ENCODE assay signal across 22 mouse cellular contexts in the genomic region with DNA sequence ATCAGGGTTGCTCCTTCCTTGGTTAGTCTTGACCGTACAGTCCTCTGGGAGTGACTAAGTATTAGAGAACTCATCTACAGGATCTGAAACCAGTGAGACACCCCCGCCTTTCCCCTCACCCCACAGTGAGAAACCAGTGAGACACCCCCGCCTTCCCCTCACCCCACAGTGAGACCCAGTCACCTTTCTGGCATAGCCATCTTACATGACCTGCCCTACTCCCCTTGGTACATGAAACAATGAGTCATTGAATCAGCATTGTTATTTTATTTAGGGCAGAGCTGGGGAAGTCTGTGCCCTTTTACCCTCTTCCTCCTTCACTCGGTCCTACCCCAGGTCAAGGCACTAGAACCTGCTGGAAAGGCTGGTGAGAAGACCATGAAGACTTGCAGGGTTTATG. TPM values are rescaled to one million over a fixed set of nuclear protein-coding genes. Genes with fewer than 3 reads are reported as not detected.
A peak's percentile ranks its signal among the peaks of the same experiment; 100 is the strongest.
DNase-seq lines count a peak whose midpoint lies in the region; ATAC-seq and TF ChIP-seq lines count a peak whose summit lies in the region.
"Had no signal": no experiment of that assay in that cellular context is flagged by ENCODE, and none has a peak within 500 bp of the region (broad histone marks: within the 10 kb centered on the region; RNA-seq: fewer than 3 reads in every experiment).

No protein-coding gene starts in this region.

- peaks cover 14% of the 10 kb centered on the region for H3K4me1 ChIP-seq in liver, embryonic 13.5 days (replicated peaks)
- peaks cover 17% of the 10 kb centered on the region for H3K4me1 ChIP-seq in liver, embryonic 12.5 days
- peaks cover 0 to 13% of the 10 kb centered on the region in 2 experiments; a peak in 1 of 4 replicates for H3K4me1 ChIP-seq in CH12.LX (ENCODE audit: control insufficient read depth in 1 of 2, insufficient read depth in 2 of 2)
- peaks cover 13 to 18% of the 10 kb centered on the region in 2 experiments for H3K4me1 ChIP-seq in MEL (ENCODE audit: control insufficient read depth in 1 of 2, insufficient read depth in 2 of 2, low read length in 2 of 2)
- H3K4me1 ChIP-seq in kidney, adult 2 months (ENCODE audit: control insufficient read depth, insufficient read depth, low read length) = no peaks in the 10 kb centered on the region
- H3K4me1 ChIP-seq in hindbrain, embryonic 16.5 days (ENCODE audit: control insufficient read depth, insufficient read depth, low read depth, low read length) = no peaks in the 10 kb centered on the region
- H3K4me1 ChIP-seq: forebrain, embryonic 13.5 days; hindbrain, embryonic 12.5 days had no signal

- TF ChIP-seq CTCF in CH12.LX (conservative IDR thresholded peaks at IDR 0.05 in 1 of 2, IDR thresholded peaks at IDR 0.05 in 1 of 2; ENCODE audit: low read depth in 2 of 2, low read length in 2 of 2) (no peak), MEL (IDR thresholded peaks at IDR 0.05 in 2 of 3, conservative IDR thresholded peaks at IDR 0.05 in 1 of 3; ENCODE audit: control insufficient read depth in 1 of 3, insufficient read depth in 1 of 3, low read depth in 2 of 3, low read length in 3 of 3, poor library complexity in 1 of 3, severe bottlenecking in 1 of 3) (no peak)
- no peak for TF ChIP-seq CTCF in kidney, adult 2 months (conservative IDR thresholded peaks at IDR 0.05; ENCODE audit: insufficient read depth, insufficient read length, low read depth, low read length)

- H3K9ac ChIP-seq in liver, embryonic 13.5 days = no peak overlapping the region
- no peak overlapping the region for H3K9ac ChIP-seq in liver, embryonic 12.5 days
- H3K9ac ChIP-seq in CH12.LX (ENCODE audit: insufficient read depth, low read depth) (no peak overlapping the region), MEL (ENCODE audit: control insufficient read depth, low read depth, low read length, poor library complexity, severe bottlenecking) (no peak overlapping the region)
- H3K9ac ChIP-seq in hindbrain, embryonic 16.5 days (ENCODE audit: low read depth, low read length) = no peak overlapping the region
- H3K9ac ChIP-seq: forebrain, embryonic 13.5 days; forebrain, postnatal 0 days; hindbrain, embryonic 12.5 days had no signal

- in situ Hi-C loops in CH12.LX (cut with MboI; ENCODE audit: low pct_ligation_motif_present, low pct_unique_long_range_greater_than_20kb, low sequenced_read_pairs) = no loop called here

- TF ChIP-seq POLR2A in CH12.LX (IDR thresholded peaks at IDR 0.05; ENCODE audit: low read depth, low read length) = no peak
- no peak for TF ChIP-seq POLR2A in MEL (IDR thresholded peaks at IDR 0.05; ENCODE audit: control insufficient read depth in 1 of 2, insufficient read depth in 1 of 2, low read depth in 1 of 2, low read length in 2 of 2, poor library complexity in 1 of 2)
- no peak for TF ChIP-seq POLR2A in kidney, adult 2 months (IDR thresholded peaks at IDR 0.05; ENCODE audit: low read depth, low read length)

- H3K9me3 ChIP-seq in liver, embryonic 13.5 days (replicated peaks) = no peaks in the 10 kb centered on the region
- no peaks in the 10 kb centered on the region for H3K9me3 ChIP-seq in liver, embryonic 12.5 days (replicated peaks)
- H3K9me3 ChIP-seq in CH12.LX (replicated peaks; ENCODE audit: low read length) (no peaks in the 10 kb centered on the region), MEL (replicated peaks; ENCODE audit: insufficient read depth, low read length) (no peaks in the 10 kb centered on the region)
- no peaks in the 10 kb centered on the region for H3K9me3 ChIP-seq in hindbrain, embryonic 16.5 days (ENCODE audit: control insufficient read depth, low read length)
- H3K9me3 ChIP-seq: forebrain, embryonic 13.5 days; hindbrain, embryonic 12.5 days had no signal

- ATAC-seq in liver, embryonic 13.5 days (ENCODE audit: low read depth) = no peak
- ATAC-seq in liver, embryonic 12.5 days = no peak
- 0 out of 2 replicates have a peak, but pooled peaks have one; percentile 27 for ATAC-seq in megakaryocyte, adult 5-6 weeks (ENCODE audit: poor library complexity, severe bottlenecking)
- ATAC-seq in hindbrain, embryonic 16.5 days = no peak
- ATAC-seq: forebrain, embryonic 13.5 days; forebrain, postnatal 0 days; hindbrain, postnatal 0 days; Patski had no signal

- TF ChIP-seq RAD21 in CH12.LX (IDR thresholded peaks at IDR 0.05; ENCODE audit: low read depth, low read length) (no peak), MEL (IDR thresholded peaks at IDR 0.05; ENCODE audit: low read depth, low read length) (no peak)

- 76% methylated on average over 4 of the region's 4 CpGs for WGBS in liver, embryonic 13.5 days (ENCODE audit: insufficient replicate concordance)
- WGBS in liver, embryonic 12.5 days (ENCODE audit: insufficient replicate concordance) = 77% methylated on average over 4 of the region's 4 CpGs
- WGBS in kidney, adult 2 months = 80% methylated on average over 4 of the region's 4 CpGs
- WGBS in hindbrain, embryonic 16.5 days = 78% methylated on average over 4 of the region's 4 CpGs

- dilution Hi-C loops in CH12.LX (cut with MboI; ENCODE audit: extremely low pct_ligation_motif_present, extremely low pct_unique_long_range_greater_than_20kb, low sequenced_read_pairs) = no loop called here

- no peak for DNase-seq in liver, embryonic 13.5 days
- DNase-seq in CH12.LX (ENCODE audit: extremely low read depth) (peak; percentile 12), MEL (ENCODE audit: low read depth, low spot score) (no peak)
- DNase-seq in kidney, adult 2 months = no peak
- no peak for DNase-seq in lung, postnatal 25 days (ENCODE audit: low spot score)
- DNase-seq: adrenal gland, adult 2 months; adrenal gland, postnatal 25 days; cerebellum, adult 18-20 months; cerebellum, adult 9-11 months; cerebellum, postnatal 36 days; forebrain, postnatal 0 days; gastrocnemius, postnatal 14 days; heart, postnatal 10 days; heart, postnatal 4 days had no signal

- H3K4me3 ChIP-seq in liver, embryonic 13.5 days (replicated peaks) = no peak overlapping the region
- no peak overlapping the region for H3K4me3 ChIP-seq in liver, embryonic 12.5 days
- no peak overlapping the region for H3K4me3 ChIP-seq in CH12.LX (replicated peaks in 1 of 3; ENCODE audit: low read depth in 2 of 3, low read length in 2 of 3, poor library complexity in 1 of 3)
- H3K4me3 ChIP-seq in MEL (ENCODE audit: control insufficient read depth in 1 of 2, insufficient read depth in 1 of 2, low read depth in 2 of 2, low read length in 2 of 2) = no peak overlapping the region
- H3K4me3 ChIP-seq in kidney, adult 2 months (ENCODE audit: insufficient read depth, low read depth, low read length) = no peak overlapping the region
- H3K4me3 ChIP-seq in hindbrain, embryonic 16.5 days (ENCODE audit: low read length) = no peak overlapping the region
- H3K4me3 ChIP-seq: forebrain, embryonic 13.5 days; hindbrain, embryonic 12.5 days had no signal

- H3K4me2 ChIP-seq in liver, embryonic 13.5 days = no peak overlapping the region
- H3K4me2 ChIP-seq in liver, embryonic 12.5 days = no peak overlapping the region
- H3K4me2 ChIP-seq in CH12.LX (ENCODE audit: insufficient read depth, low read depth, poor library complexity, severe bottlenecking) = no peak overlapping the region
- H3K4me2 ChIP-seq in hindbrain, embryonic 16.5 days (ENCODE audit: low read length) = no peak overlapping the region
- H3K4me2 ChIP-seq: forebrain, embryonic 13.5 days; hindbrain, embryonic 12.5 days had no signal

- TF ChIP-seq EP300 in CH12.LX (IDR thresholded peaks at IDR 0.05; ENCODE audit: low read length) (no peak), MEL (IDR thresholded peaks at IDR 0.05; ENCODE audit: low read depth in 1 of 2, low read length in 2 of 2) (no peak)

- peaks cover 84% of the 10 kb centered on the region for H3K36me3 ChIP-seq in liver, embryonic 13.5 days
- peaks cover 92% of the 10 kb centered on the region for H3K36me3 ChIP-seq in liver, embryonic 12.5 days
- H3K36me3 ChIP-seq in CH12.LX (replicated peaks in 1 of 2; ENCODE audit: control insufficient read depth in 1 of 2, insufficient read depth in 1 of 2, low read length in 1 of 2) (peaks cover 3 to 45% of the 10 kb centered on the region in 2 experiments), MEL (ENCODE audit: control insufficient read depth in 1 of 2, insufficient read depth in 2 of 2, low read length in 2 of 2) (peaks cover 0 to 13% of the 10 kb centered on the region in 2 experiments; a peak in 2 of 4 replicates)
- peaks cover 11% of the 10 kb centered on the region for H3K36me3 ChIP-seq in kidney, adult 2 months (ENCODE audit: control insufficient read depth, insufficient read depth, low read length)
- peaks cover 12% of the 10 kb centered on the region for H3K36me3 ChIP-seq in hindbrain, embryonic 16.5 days (ENCODE audit: control insufficient read depth, insufficient read depth, low read length)

- H3K27me3 ChIP-seq in liver, embryonic 13.5 days = no peaks in the 10 kb centered on the region
- no peaks in the 10 kb centered on the region for H3K27me3 ChIP-seq in liver, embryonic 12.5 days (replicated peaks)
- H3K27me3 ChIP-seq in CH12.LX (replicated peaks) = no peaks in the 10 kb centered on the region
- no peaks in the 10 kb centered on the region for H3K27me3 ChIP-seq in MEL (ENCODE audit: control insufficient read depth in 1 of 2, insufficient read depth in 2 of 2, low read length in 2 of 2)
- H3K27me3 ChIP-seq in kidney, adult 2 months (replicated peaks; ENCODE audit: control insufficient read depth, insufficient read depth, low read length) = no peaks in the 10 kb centered on the region
- H3K27me3 ChIP-seq in hindbrain, embryonic 16.5 days (replicated peaks; ENCODE audit: control insufficient read depth, insufficient read depth, low read length) = no peaks in the 10 kb centered on the region
- H3K27me3 ChIP-seq: forebrain, embryonic 13.5 days; hindbrain, embryonic 12.5 days; Patski had no signal

- peak overlapping the region; percentile 58; the same call in 1 of the 2 replicates for H3K27ac ChIP-seq in liver, embryonic 13.5 days
- H3K27ac ChIP-seq in liver, embryonic 12.5 days = no peak overlapping the region
- no peak overlapping the region for H3K27ac ChIP-seq in CH12.LX (ENCODE audit: insufficient read depth, low read depth)
- peak overlapping the region; percentile 31; the same call in 1 of the 2 replicates for H3K27ac ChIP-seq in MEL (ENCODE audit: control insufficient read depth, low read depth, low read length)
- H3K27ac ChIP-seq in kidney, adult 2 months (ENCODE audit: insufficient read depth, low read depth, low read length) = no peak overlapping the region
- no peak overlapping the region for H3K27ac ChIP-seq in hindbrain, embryonic 16.5 days (ENCODE audit: low read depth, low read length)
- H3K27ac ChIP-seq: forebrain, embryonic 13.5 days; hindbrain, embryonic 12.5 days; hindbrain, postnatal 0 days had no signal

- H3K79me2 ChIP-seq in CH12.LX (replicated peaks; ENCODE audit: control insufficient read depth, extremely low read depth, insufficient read depth, poor library complexity, severe bottlenecking) (no peaks in the 10 kb centered on the region), MEL (ENCODE audit: control insufficient read depth, insufficient read depth, low read length, poor library complexity) (no peaks in the 10 kb centered on the region)

RNA-seq across cellular contexts. Expression of a gene that starts 29.7 kb away (rescaled TPM):
- polyA plus RNA-seq in liver, embryonic 13.5 days (2015; fragmentation: Nextera tagmentation; extraction: Ambion mirVana) = 67.3 and 68.2 TPM in 2 replicates
- 64.0 and 64.1 TPM in 2 replicates for polyA plus RNA-seq in liver, embryonic 12.5 days (2016; fragmentation: Nextera tagmentation; extraction: Ambion mirVana)
- 16.8 and 17.3 TPM in 2 replicates for total RNA-seq in CH12.LX (2012; rRNA removed)
- total RNA-seq in CH12.LX (2014; rRNA removed) = 20.1 and 21.9 TPM in 2 replicates
- 18.0 and 20.6 TPM in 2 replicates for polyA plus RNA-seq in CH12.LX (2012; ENCODE audit: insufficient read length, low read depth)
- 21.9 and 22.8 TPM in 2 replicates for total RNA-seq in MEL (2012; rRNA removed)
- 10 to 100 TPM in 1 of 2 experiments, not detected in 1; 24.0 TPM for polyA plus RNA-seq in MEL (2012; ENCODE audit: insufficient read depth in 1 of 2, insufficient read length in 2 of 2, low read depth in 1 of 2, low replicate concordance in 2 of 2, missing spikeins in 1 of 2)
- 9.6 and 9.7 TPM in 2 replicates for total RNA-seq in megakaryocyte, adult 5-6 weeks (2015)
- 13.3 and 17.1 TPM in 2 replicates for total RNA-seq in megakaryocyte, adult 5-6 weeks (2017)
- 248 and 308 TPM in 2 replicates for polyA plus RNA-seq in kidney, adult 2 months (2012; rRNA removed)
- 15.7 and 17.5 TPM in 2 replicates for polyA plus RNA-seq in hindbrain, embryonic 16.5 days (2015; fragmentation: Nextera tagmentation; extraction: Ambion mirVana)

RNA-seq across cellular contexts. Expression of a gene that starts 44.9 kb away (rescaled TPM):
- 0.28 and 0.31 TPM in 2 replicates for polyA plus RNA-seq in liver, embryonic 13.5 days (2015; fragmentation: Nextera tagmentation; extraction: Ambion mirVana)
- polyA plus RNA-seq in liver, embryonic 12.5 days (2016; fragmentation: Nextera tagmentation; extraction: Ambion mirVana) = 0.54 and 0.86 TPM in 2 replicates
- total RNA-seq in CH12.LX (2012; rRNA removed) (11.4 and 16.5 TPM in 2 replicates), CH12.LX (2014; rRNA removed) (1.7 and 2.5 TPM in 2 replicates), MEL (2012; rRNA removed) (1.3 and 1.8 TPM in 2 replicates)
- polyA plus RNA-seq in CH12.LX (2012; ENCODE audit: insufficient read length, low read depth) (1.7 and 2.9 TPM in 2 replicates), MEL (2012; ENCODE audit: insufficient read depth in 1 of 2, insufficient read length in 2 of 2, low read depth in 1 of 2, low replicate concordance in 2 of 2, missing spikeins in 1 of 2) (1 to 10 TPM in 1 of 2 experiments, not detected in 1; 2.1 TPM)
- total RNA-seq in megakaryocyte, adult 5-6 weeks (2015) = not detected in 2 replicates
- total RNA-seq in megakaryocyte, adult 5-6 weeks (2017) = not detected in 2 replicates
- 2.4 and 4.8 TPM in 2 replicates for polyA plus RNA-seq in kidney, adult 2 months (2012; rRNA removed)
- 89.4 and 89.9 TPM in 2 replicates for polyA plus RNA-seq in hindbrain, embryonic 16.5 days (2015; fragmentation: Nextera tagmentation; extraction: Ambion mirVana)
- total RNA-seq: G1E had no signal
- polyA plus RNA-seq: G1E had no signal

RNA-seq across cellular contexts. Expression of a gene that starts 45.2 kb away (rescaled TPM):
- polyA plus RNA-seq in liver, embryonic 13.5 days (2015; fragmentation: Nextera tagmentation; extraction: Ambion mirVana) = 20.9 and 22.4 TPM in 2 replicates
- polyA plus RNA-seq in liver, embryonic 12.5 days (2016; fragmentation: Nextera tagmentation; extraction: Ambion mirVana) = 25.1 and 27.1 TPM in 2 replicates
- 5.6 and 10.0 TPM in 2 replicates for total RNA-seq in CH12.LX (2012; rRNA removed)
- total RNA-seq in CH12.LX (2014; rRNA removed) = 8.6 and 11.0 TPM in 2 replicates
- polyA plus RNA-seq in CH12.LX (2012; ENCODE audit: insufficient read length, low read depth) = 3.0 and 3.4 TPM in 2 replicates
- total RNA-seq in MEL (2012; rRNA removed) = 2.9 and 5.4 TPM in 2 replicates
- polyA plus RNA-seq in MEL (2012; ENCODE audit: insufficient read depth in 1 of 2, insufficient read length in 2 of 2, low read depth in 1 of 2, low replicate concordance in 2 of 2, missing spikeins in 1 of 2) = 10 to 100 TPM in 1 of 2 experiments, not detected in 1; 11.0 TPM
- 8.9 and 9.6 TPM in 2 replicates for total RNA-seq in megakaryocyte, adult 5-6 weeks (2015)
- total RNA-seq in megakaryocyte, adult 5-6 weeks (2017) = 12.0 and 13.6 TPM in 2 replicates
- 149 and 173 TPM in 2 replicates for polyA plus RNA-seq in kidney, adult 2 months (2012; rRNA removed)
- 28.4 and 29.3 TPM in 2 replicates for polyA plus RNA-seq in hindbrain, embryonic 16.5 days (2015; fragmentation: Nextera tagmentation; extraction: Ambion mirVana)

RNA-seq across cellular contexts. Expression of a gene that starts 48.1 kb away (rescaled TPM):
- polyA plus RNA-seq in liver, embryonic 13.5 days (2015; fragmentation: Nextera tagmentation; extraction: Ambion mirVana) = 2.2 TPM in 2 replicates
- polyA plus RNA-seq in liver, embryonic 12.5 days (2016; fragmentation: Nextera tagmentation; extraction: Ambion mirVana) = 6.0 TPM in 2 replicates
- total RNA-seq in CH12.LX (2012; rRNA removed) (under 0.01 and 0.51 TPM in 2 replicates), CH12.LX (2014; rRNA removed) (0.43 TPM in 1 of 2 replicates, not detected in the other), MEL (2012; rRNA removed) (2.2 and 3.2 TPM in 2 replicates)
- polyA plus RNA-seq in CH12.LX (2012; ENCODE audit: insufficient read length, low read depth) (not detected in 2 replicates), MEL (2012; ENCODE audit: insufficient read depth in 1 of 2, insufficient read length in 2 of 2, low read depth in 1 of 2, low replicate concordance in 2 of 2, missing spikeins in 1 of 2) (1 to 10 TPM in 1 of 2 experiments, not detected in 1; 5.9 TPM)
- total RNA-seq in megakaryocyte, adult 5-6 weeks (2015) = not detected in 2 replicates
- total RNA-seq in megakaryocyte, adult 5-6 weeks (2017) = not detected in 2 replicates
- 0.05 TPM in 1 of 2 replicates, not detected in the other for polyA plus RNA-seq in kidney, adult 2 months (2012; rRNA removed)
- 0.77 and 1.7 TPM in 2 replicates for polyA plus RNA-seq in hindbrain, embryonic 16.5 days (2015; fragmentation: Nextera tagmentation; extraction: Ambion mirVana)

Comparison
In these comparisons a context has a peak if more than half of its experiments do, and no peak if none do; other contexts are left out.
1. H3K27ac ChIP-seq: peak in liver, embryonic 13.5 days (single experiment) and MEL (single experiment); none in liver, embryonic 12.5 days (single experiment), CH12.LX (single experiment), kidney, adult 2 months (single experiment) and hindbrain, embryonic 16.5 days (single experiment).
2. RNA of a gene that starts 44.9 kb away (polyA plus RNA-seq): 89.4 to 89.9 TPM in hindbrain, embryonic 16.5 days; 1.7 to 2.9 TPM in CH12.LX, 2.4 to 4.8 TPM in kidney, adult 2 months, 2.1 TPM in MEL, 0.54 to 0.86 TPM in liver, embryonic 12.5 days and 0.28 to 0.31 TPM in liver, embryonic 13.5 days; every median in the first group is over 10 times any median in the second.